Mouse (Mus musculus) hindbrain, embryonic 15.5 days (tissue): ENCODE results near the gene H2al2c. TPM values are rescaled to one million over a fixed set of nuclear protein-coding genes. Genes with fewer than 3 reads are reported as not detected.
"Not testable (repeated sequence)": the region's sequence is repeated elsewhere in the genome, so short reads cannot be mapped to it uniquely, and the experiment has no call there.

Source experiments
- ATAC-seq: fragments of 200-750 bp; cut with Nextera tagmentation; 2 replicates; pipeline ENCODE4 v1.8.0; 2017; ENCODE audit warnings: low read depth, moderate number of reproducible peaks, moderate TSS enrichment; ENCODE audit not compliant: low FRiP score
- H3K27ac ChIP-seq: fragments of 300-500 bp; sonication (generic); replicated peaks from 2 replicates; pipeline ENCODE4 v1.5.1; 2015; ENCODE audit warnings: mild to moderate bottlenecking, inconsistent platforms
- H3K27me3 ChIP-seq: fragments of 300-500 bp; sonication (generic); 2 replicates; pipeline ENCODE4 v1.6.1; 2015; ENCODE audit warnings: control low read depth, inconsistent platforms
- H3K36me3 ChIP-seq: fragments of 300-500 bp; sonication (generic); 2 replicates; pipeline ENCODE4 v1.6.1; 2015; ENCODE audit warnings: control low read depth, inconsistent platforms
- H3K4me1 ChIP-seq: fragments of 300-500 bp; sonication (generic); replicated peaks from 2 replicates; pipeline ENCODE4 v1.6.1; 2015; ENCODE audit warnings: control low read depth, inconsistent platforms
- H3K4me2 ChIP-seq: fragments of 300-500 bp; sonication (generic); 2 replicates; pipeline ENCODE4 v1.6.1; 2015; ENCODE audit warnings: moderate library complexity, mild to moderate bottlenecking, inconsistent platforms
- H3K4me3 ChIP-seq: fragments of 300-500 bp; sonication (generic); 2 replicates; pipeline ENCODE4 v1.5.1; 2015; ENCODE audit warnings: mild to moderate bottlenecking, inconsistent platforms
- H3K9ac ChIP-seq: fragments of 300-500 bp; sonication (generic); 2 replicates; pipeline ENCODE4 v1.6.1; 2015; ENCODE audit warnings: inconsistent platforms
- H3K9me3 ChIP-seq: fragments of 300-500 bp; sonication (generic); 2 replicates; pipeline ENCODE4 v1.6.1; 2016; ENCODE audit warnings: control low read depth, inconsistent platforms
- WGBS: fragments of 180-500 bp; shearing (Covaris S2); methylation state at CpG from one replicate; pipeline ENCODE4 v1.1.7; 2015; 5-methylcytosine and 5-hydroxymethylcytosine counted together
- polyA plus RNA-seq: library from polyadenylated mRNA; unstranded; fragments of >200 nt; fragmentation: Nextera tagmentation; extraction: Ambion mirVana; gene quantifications from 2 replicates; pipeline ENCODE4 v1.2.1, GENCODE M21; 2015

Gene H2al2c
- not detected in 2 replicates for polyA plus RNA-seq

DNA sequence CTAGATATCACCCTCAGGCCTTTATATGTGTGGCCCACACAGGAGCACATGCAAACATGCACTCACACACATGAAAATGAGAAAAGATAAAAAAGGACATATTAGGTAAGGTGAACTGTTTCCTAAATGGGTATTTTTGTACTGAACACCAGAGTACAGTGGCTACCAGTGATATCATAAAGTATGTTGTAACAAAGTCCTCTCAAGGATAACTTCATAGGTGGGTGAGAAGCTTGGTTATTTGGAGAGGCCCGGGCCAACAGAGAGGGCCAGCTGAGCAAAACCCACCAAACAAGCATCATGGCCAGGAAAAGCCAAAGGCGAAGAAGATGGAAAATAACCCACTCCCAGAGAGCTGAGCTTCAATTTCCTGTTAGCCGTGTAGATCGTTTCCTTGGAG lies at the start of gene H2al2c:
TSS of gene H2al2c (plus strand) at position 301 of the 400 bp plus-strand sequence.
- H3K27me3 ChIP-seq, H3K36me3 ChIP-seq, H3K27ac ChIP-seq, H3K4me2 ChIP-seq, H3K4me3 ChIP-seq, H3K9ac ChIP-seq, H3K9me3 ChIP-seq, H3K4me1 ChIP-seq, ATAC-seq: not testable (repeated sequence)
- WGBS: no CpG with 5 or more reads among the region's 4 CpGs

Other genes with a start within 250 kb of the H2al2c start
- gene Sry, start 64.6 kb downstream of the H2al2c start, polyA plus RNA-seq: not detected in 2 replicates
- gene H2al2b, start 121.6 kb downstream of the H2al2c start, polyA plus RNA-seq: not detected in 2 replicates
- not detected in 2 replicates for gene Gm4064, start 197.1 kb downstream of the H2al2c start, polyA plus RNA-seq
- not detected in 2 replicates for gene Rbmy, start 231.6 kb downstream of the H2al2c start, polyA plus RNA-seq
- gene Gm10256, start 231.6 kb downstream of the H2al2c start, polyA plus RNA-seq: not detected in 2 replicates